Mouse (Mus musculus): ENCODE data around the gene Olfr1168. TPM values are rescaled to one million over a fixed set of nuclear protein-coding genes. Genes with fewer than 3 reads are reported as not detected.
"Not testable (repeated sequence)": the region's sequence is repeated elsewhere in the genome, so short reads cannot be mapped to it uniquely, and the experiment has no call there.

Gene Olfr1168
- not detected in 2 replicates for polyA plus RNA-seq (2015; fragmentation: Nextera tagmentation; extraction: Ambion mirVana)

- no peaks in the 10 kb centered on the region for H3K27me3 ChIP-seq
- 83% methylated on average over 2 of the region's 2 CpGs for WGBS
- no peak within 1 kb of the TSS for H3K4me3 ChIP-seq
- H3K9ac ChIP-seq: no peak within 1 kb of the TSS
- ATAC-seq (ENCODE audit: low FRiP score, low read depth): no peak
- no peak within 1 kb of the TSS for H3K4me2 ChIP-seq (replicated peaks)
- no peak within 1 kb of the TSS for H3K27ac ChIP-seq
- H3K4me1 ChIP-seq: no peaks in the 10 kb centered on the region
- H3K9me3 ChIP-seq: no peaks in the 10 kb centered on the region
- H3K36me3 ChIP-seq: no peaks in the 10 kb centered on the region
These were observed at the start of gene Olfr1168 for GRCm38 (mm10) chr2:88181580-88181979. Gene Olfr1168, plus strand, starts transcription at chr2:88181880.

GRCm38 (mm10) chr2:88155093-88155492 is 26.6 kb upstream of the Olfr1168 start, which contains the start of gene Olfr1167:
Gene Olfr1167, minus strand, starts transcription at chr2:88155193.
- H3K27me3 ChIP-seq; H3K4me3 ChIP-seq; H3K27ac ChIP-seq; H3K9me3 ChIP-seq; H3K4me1 ChIP-seq; H3K4me2 ChIP-seq (replicated peaks); ATAC-seq (ENCODE audit: low FRiP score, low read depth); H3K36me3 ChIP-seq; H3K9ac ChIP-seq: not testable (repeated sequence)
- 89% methylated on average over 1 of the region's 1 CpGs for WGBS

- Histone ChIP-seq H3K27ac (no peak overlapping the region), H3K4me2 (replicated peaks) (no peak overlapping the region), H3K4me3 (no peak overlapping the region), H3K27me3 (no peaks in the 10 kb centered on the region), H3K36me3 (no peaks in the 10 kb centered on the region), H3K4me1 (no peaks in the 10 kb centered on the region), H3K9me3 (no peaks in the 10 kb centered on the region), H3K9ac (no peak overlapping the region)
- no peak for ATAC-seq (ENCODE audit: low FRiP score, low read depth)
- 92% methylated on average over 1 of the region's 1 CpGs for WGBS
These were observed 39.1 kb downstream of the Olfr1168 start for GRCm38 (mm10) chr2:88220784-88221183.

- WGBS: 79% methylated on average over 1 of the region's 1 CpGs
- H3K9ac ChIP-seq: no peak within 1 kb of the TSS
- no peak for ATAC-seq (ENCODE audit: low FRiP score, low read depth)
- H3K9me3 ChIP-seq: no peaks in the 10 kb centered on the region
- H3K27ac ChIP-seq: no peak within 1 kb of the TSS
- no peaks in the 10 kb centered on the region for H3K36me3 ChIP-seq
- H3K27me3 ChIP-seq: no peaks in the 10 kb centered on the region
- H3K4me2 ChIP-seq (replicated peaks): no peak within 1 kb of the TSS
- no peaks in the 10 kb centered on the region for H3K4me1 ChIP-seq
- no peak within 1 kb of the TSS for H3K4me3 ChIP-seq
These were observed 46.6 kb downstream of the Olfr1168 start, which contains the start of gene Olfr1170 for GRCm38 (mm10) chr2:88228234-88228633. Gene Olfr1170, minus strand, starts transcription at chr2:88228334.

Other genes starting within 250 kb of the Olfr1168 start
- gene Olfr1155, start 236.7 kb upstream of the Olfr1168 start, polyA plus RNA-seq (2015; fragmentation: Nextera tagmentation; extraction: Ambion mirVana): not detected in 2 replicates
- gene Olfr1156, start 228.8 kb upstream of the Olfr1168 start, polyA plus RNA-seq (2015; fragmentation: Nextera tagmentation; extraction: Ambion mirVana): not detected in 2 replicates
- gene Olfr1157, start 213.6 kb upstream of the Olfr1168 start, polyA plus RNA-seq (2015; fragmentation: Nextera tagmentation; extraction: Ambion mirVana): not detected in 2 replicates
- not detected in 2 replicates for gene Olfr74, start 207.2 kb upstream of the Olfr1168 start, polyA plus RNA-seq (2015; fragmentation: Nextera tagmentation; extraction: Ambion mirVana)
- gene Olfr1158, start 191.8 kb upstream of the Olfr1168 start, polyA plus RNA-seq (2015; fragmentation: Nextera tagmentation; extraction: Ambion mirVana): not detected in 2 replicates
- gene Olfr1160, start 173.6 kb upstream of the Olfr1168 start, polyA plus RNA-seq (2015; fragmentation: Nextera tagmentation; extraction: Ambion mirVana): not detected in 2 replicates
- not detected in 2 replicates for gene Olfr1161, start 159.1 kb upstream of the Olfr1168 start, polyA plus RNA-seq (2015; fragmentation: Nextera tagmentation; extraction: Ambion mirVana)
- gene Olfr73, start 144.2 kb upstream of the Olfr1168 start, polyA plus RNA-seq (2015; fragmentation: Nextera tagmentation; extraction: Ambion mirVana): not detected in 2 replicates
- not detected in 2 replicates for gene Olfr1162, start 130.8 kb upstream of the Olfr1168 start, polyA plus RNA-seq (2015; fragmentation: Nextera tagmentation; extraction: Ambion mirVana)
- gene Olfr1163, start 110.0 kb upstream of the Olfr1168 start, polyA plus RNA-seq (2015; fragmentation: Nextera tagmentation; extraction: Ambion mirVana): not detected in 2 replicates
- gene Olfr1164, start 87.9 kb upstream of the Olfr1168 start, polyA plus RNA-seq (2015; fragmentation: Nextera tagmentation; extraction: Ambion mirVana): not detected in 2 replicates
- not detected in 2 replicates for gene Olfr1166, start 53.6 kb upstream of the Olfr1168 start, polyA plus RNA-seq (2015; fragmentation: Nextera tagmentation; extraction: Ambion mirVana)
- not detected in 2 replicates for gene Olfr1167, start 26.7 kb upstream of the Olfr1168 start, polyA plus RNA-seq (2015; fragmentation: Nextera tagmentation; extraction: Ambion mirVana)
- gene Olfr1170, start 46.5 kb downstream of the Olfr1168 start, polyA plus RNA-seq (2015; fragmentation: Nextera tagmentation; extraction: Ambion mirVana): not detected in 2 replicates
- gene Olfr1173, start 98.0 kb downstream of the Olfr1168 start, polyA plus RNA-seq (2015; fragmentation: Nextera tagmentation; extraction: Ambion mirVana): not detected in 2 replicates
- gene Olfr1174-ps, start 133.3 kb downstream of the Olfr1168 start, polyA plus RNA-seq (2015; fragmentation: Nextera tagmentation; extraction: Ambion mirVana): not detected in 2 replicates
- not detected in 2 replicates for gene Olfr1175-ps, start 145.3 kb downstream of the Olfr1168 start, polyA plus RNA-seq (2015; fragmentation: Nextera tagmentation; extraction: Ambion mirVana)
- gene Olfr1176, start 154.8 kb downstream of the Olfr1168 start, polyA plus RNA-seq (2015; fragmentation: Nextera tagmentation; extraction: Ambion mirVana): not detected in 2 replicates
- not detected in 2 replicates for gene Olfr1177-ps, start 164.6 kb downstream of the Olfr1168 start, polyA plus RNA-seq (2015; fragmentation: Nextera tagmentation; extraction: Ambion mirVana)
- gene Olfr1178, start 205.2 kb downstream of the Olfr1168 start, polyA plus RNA-seq (2015; fragmentation: Nextera tagmentation; extraction: Ambion mirVana): not detected in 2 replicates
- gene Olfr1179, start 224.6 kb downstream of the Olfr1168 start, polyA plus RNA-seq (2015; fragmentation: Nextera tagmentation; extraction: Ambion mirVana): not detected in 2 replicates
- gene Olfr1180, start 237.3 kb downstream of the Olfr1168 start, polyA plus RNA-seq (2015; fragmentation: Nextera tagmentation; extraction: Ambion mirVana): not detected in 2 replicates
- gene Olfr1181, start 244.3 kb downstream of the Olfr1168 start, polyA plus RNA-seq (2015; fragmentation: Nextera tagmentation; extraction: Ambion mirVana): not detected in 2 replicates

Data from limb, embryonic 13.5 days (tissue).